Mouse (Mus musculus) spleen, adult 2 months (tissue): ENCODE data around the gene Pdss2. TPM values are rescaled to one million over a fixed set of nuclear protein-coding genes. Genes with fewer than 3 reads are reported as not detected.

Source experiments
- DNase-seq, 2 experiments: peaks; one replicate each; pipeline versions ENCODE4 v3.0.0 to v3.0.0-alpha.2; 2012 to 2021; ENCODE audit warnings: low spot score in 2 of 2, low read depth in 1 of 2
- H3K27ac ChIP-seq: fragments of 200-500 bp; 2 replicates; pipeline ENCODE4 v1.5.1; 2012; ENCODE audit warnings: low read length, inconsistent platforms; ENCODE audit not compliant: insufficient read depth
- H3K27me3 ChIP-seq: fragments of 200-500 bp; 2 replicates; pipeline ENCODE4 v1.6.1; 2012; ENCODE audit warnings: mild to moderate bottlenecking, moderate library complexity, low read length, inconsistent platforms; ENCODE audit not compliant: control insufficient read depth, insufficient read depth
- H3K36me3 ChIP-seq: fragments of 200-500 bp; 2 replicates; pipeline ENCODE4 v1.6.1; 2012; ENCODE audit warnings: mild to moderate bottlenecking, low read length, inconsistent platforms; ENCODE audit not compliant: control insufficient read depth, insufficient read depth
- H3K4me1 ChIP-seq: fragments of 200-500 bp; 2 replicates; pipeline ENCODE4 v1.6.1; 2011; ENCODE audit warnings: inconsistent platforms; ENCODE audit not compliant: control insufficient read depth, insufficient read depth, insufficient read length
- H3K4me3 ChIP-seq: fragments of 200-500 bp; 2 replicates; pipeline ENCODE4 v1.5.1; 2011; ENCODE audit warnings: mild to moderate bottlenecking, inconsistent platforms; ENCODE audit not compliant: insufficient read depth, insufficient read length; ENCODE audit errors: extremely low read depth
- CTCF ChIP-seq: fragments of 200-500 bp; IDR thresholded peaks from 2 replicates; pipeline ENCODE4 v1.5.1; 2011; ENCODE audit warnings: mild to moderate bottlenecking, inconsistent platforms; ENCODE audit not compliant: insufficient read depth, insufficient read length, insufficient replicate concordance; ENCODE audit errors: extremely low read depth
- POLR2A ChIP-seq: fragments of 200-500 bp; IDR thresholded peaks from 2 replicates; pipeline ENCODE4 v1.6.1; 2011; ENCODE audit warnings: low read depth, low read length, inconsistent platforms
- WGBS: fragments of 180-500 bp; shearing (Covaris S2); methylation state at CpG from one replicate; pipeline ENCODE4 v1.1.7; 2018; 5-methylcytosine and 5-hydroxymethylcytosine counted together
- polyA plus RNA-seq: library from polyadenylated mRNA; depleted of rRNA; stranded (reverse); fragments of >200 nt; gene quantifications from 2 replicates; pipeline ENCODE4 v1.2.3, GENCODE M21; 2012

Pdss2 gene
- polyA plus RNA-seq, 1 experiment: 4.6 TPM

DNA sequence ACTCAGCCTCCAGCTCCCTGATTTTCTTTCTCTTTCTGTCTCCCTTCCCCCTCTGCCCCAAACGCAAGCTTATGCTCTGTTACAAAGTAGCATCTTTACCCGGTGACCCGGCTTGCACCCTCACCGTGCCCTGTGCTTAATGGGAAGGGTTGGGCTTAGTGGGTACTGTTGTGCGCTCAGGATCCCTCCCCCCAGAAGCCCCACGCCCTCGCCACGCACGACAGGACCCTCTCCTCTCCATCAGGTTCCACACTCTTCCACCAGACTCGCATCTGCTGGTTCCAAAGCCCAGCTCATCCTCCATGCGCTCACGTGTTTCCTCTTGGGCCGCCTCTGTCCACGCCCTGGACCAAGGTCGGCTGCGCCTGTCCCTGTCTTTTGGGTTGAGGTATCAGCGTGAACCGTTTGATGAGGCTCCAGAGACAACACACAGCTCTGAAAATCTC, 46.1 kb upstream of the Pdss2 start:
- no peak for DNase-seq
- Histone ChIP-seq H3K4me1 (0 out of 2 replicates have a peak, but pooled peaks cover 3% of the 10 kb centered on the region), H3K36me3 (no peaks in the 10 kb centered on the region), H3K4me3 (no peak overlapping the region), H3K27me3 (peaks cover 24% of the 10 kb centered on the region), H3K27ac (no peak overlapping the region)
- TF ChIP-seq POLR2A (no peak), CTCF (no peak)
- 6% methylated on average over 18 of the region's 18 CpGs for WGBS

DNA sequence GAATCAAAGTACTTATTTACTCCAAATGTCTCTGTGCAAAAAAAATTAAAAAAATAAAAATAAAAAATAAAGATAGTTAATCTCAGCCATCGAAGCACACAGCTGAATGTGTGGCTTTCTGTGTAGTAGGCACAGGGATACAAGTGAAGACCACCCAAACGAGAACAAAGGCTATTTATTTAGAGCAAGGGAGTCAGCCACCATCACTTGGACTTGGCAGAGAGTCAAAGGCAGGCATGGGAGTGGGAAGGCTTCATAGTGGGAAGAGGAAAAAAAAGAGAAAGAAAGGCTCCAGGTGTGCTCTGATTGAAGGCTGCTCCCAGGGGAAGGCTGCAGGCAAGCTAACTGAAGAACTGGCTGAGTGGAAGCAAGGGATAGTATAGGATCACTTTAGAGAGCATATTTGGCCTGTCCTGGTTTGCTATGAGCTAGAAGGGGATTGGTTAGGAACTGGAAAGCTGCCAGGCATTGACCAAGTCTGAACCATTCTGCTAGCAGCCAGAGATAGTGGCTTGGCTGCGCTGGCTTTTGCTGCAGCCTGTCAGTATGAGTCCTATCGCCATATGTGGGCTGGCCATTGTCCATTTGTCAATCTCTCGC, 40.9 kb upstream of the Pdss2 start:
- H3K4me3 ChIP-seq: no peak overlapping the region
- no peaks in the 10 kb centered on the region for H3K36me3 ChIP-seq
- DNase-seq: no peak
- H3K27ac ChIP-seq: no peak overlapping the region
- no peaks in the 10 kb centered on the region; the same call in 1 of the 2 replicates for H3K27me3 ChIP-seq
- TF ChIP-seq POLR2A (no peak), CTCF (no peak)
- no peaks in the 10 kb centered on the region for H3K4me1 ChIP-seq
- 76% methylated on average over 5 of the region's 5 CpGs for WGBS

DNA sequence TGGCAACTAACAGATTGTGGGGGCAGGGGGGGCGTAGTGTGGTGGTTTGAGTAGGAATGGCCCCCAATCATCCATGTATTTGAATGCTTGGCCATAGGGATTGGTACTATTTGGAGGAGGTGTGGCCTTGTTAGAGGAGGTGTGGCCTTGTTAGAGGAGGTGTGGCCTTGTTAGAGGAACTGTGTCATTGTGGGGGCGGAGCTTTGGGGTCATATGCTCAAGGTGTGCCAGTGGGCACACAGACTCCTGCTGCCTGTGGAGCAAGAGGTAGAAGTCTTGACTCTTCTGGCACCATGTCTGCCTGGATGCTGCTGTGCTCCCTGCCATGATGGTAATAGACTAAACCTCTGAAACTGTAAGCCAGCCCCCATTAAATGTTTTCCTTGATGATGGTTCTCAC, 21.1 kb upstream of the Pdss2 start:
- DNase-seq: no peak
- TF ChIP-seq CTCF (no peak), POLR2A (no peak)
- no peaks in the 10 kb centered on the region for H3K4me1 ChIP-seq
- 100% methylated on average over 2 of the region's 2 CpGs for WGBS
- H3K27ac ChIP-seq: no peak overlapping the region
- no peaks in the 10 kb centered on the region for H3K27me3 ChIP-seq
- no peak overlapping the region for H3K4me3 ChIP-seq
- H3K36me3 ChIP-seq: no peaks in the 10 kb centered on the region

DNA sequence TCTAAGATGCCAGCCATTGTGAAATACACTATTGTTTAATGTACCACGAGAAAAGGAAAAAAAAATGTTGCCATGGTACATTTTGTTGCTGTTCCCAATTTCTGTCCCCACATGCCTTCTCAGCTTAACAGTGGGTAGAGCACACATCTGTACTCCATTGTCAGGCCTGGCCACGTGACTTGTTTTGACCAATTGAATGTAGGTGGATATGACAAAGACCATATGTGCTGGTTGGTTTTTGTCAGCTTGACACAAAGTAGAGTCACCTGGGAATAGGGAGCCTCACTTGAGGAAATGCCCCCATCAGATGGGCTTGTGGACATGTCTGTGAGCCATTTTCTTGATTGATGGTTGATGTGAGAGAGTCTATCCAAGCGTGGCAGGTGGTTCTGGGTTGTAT, 17.4 kb upstream of the Pdss2 start:
- 81% methylated on average over 3 of the region's 3 CpGs for WGBS
- DNase-seq: no peak
- H3K27ac ChIP-seq: no peak overlapping the region
- no peaks in the 10 kb centered on the region for H3K36me3 ChIP-seq
- no peaks in the 10 kb centered on the region for H3K4me1 ChIP-seq
- H3K27me3 ChIP-seq: no peaks in the 10 kb centered on the region
- no peak overlapping the region for H3K4me3 ChIP-seq
- TF ChIP-seq CTCF: no peak
- TF ChIP-seq POLR2A: no peak

DNA sequence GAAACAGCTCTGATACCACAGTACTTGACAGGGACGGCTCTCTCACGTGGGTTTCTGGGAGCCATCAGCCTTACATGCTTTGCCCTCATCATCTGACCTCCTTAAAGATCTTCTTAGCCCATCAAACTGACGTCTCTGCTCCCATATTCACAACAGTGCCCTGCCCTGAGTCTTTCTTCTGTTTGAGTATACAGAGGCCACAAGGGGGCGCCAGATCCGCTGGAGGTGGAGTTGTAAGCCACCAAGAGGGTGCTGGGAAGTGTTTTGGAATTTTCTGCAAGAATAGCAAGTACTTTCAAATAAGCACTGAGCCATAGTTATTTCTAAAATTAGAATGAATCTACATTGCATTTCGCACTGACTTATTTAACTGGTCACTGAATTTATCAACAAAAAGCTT, 9.4 kb upstream of the Pdss2 start:
- Histone ChIP-seq H3K4me1 (no peaks in the 10 kb centered on the region), H3K4me3 (no peak overlapping the region)
- WGBS: 50% methylated on average over 6 of the region's 6 CpGs

DNA sequence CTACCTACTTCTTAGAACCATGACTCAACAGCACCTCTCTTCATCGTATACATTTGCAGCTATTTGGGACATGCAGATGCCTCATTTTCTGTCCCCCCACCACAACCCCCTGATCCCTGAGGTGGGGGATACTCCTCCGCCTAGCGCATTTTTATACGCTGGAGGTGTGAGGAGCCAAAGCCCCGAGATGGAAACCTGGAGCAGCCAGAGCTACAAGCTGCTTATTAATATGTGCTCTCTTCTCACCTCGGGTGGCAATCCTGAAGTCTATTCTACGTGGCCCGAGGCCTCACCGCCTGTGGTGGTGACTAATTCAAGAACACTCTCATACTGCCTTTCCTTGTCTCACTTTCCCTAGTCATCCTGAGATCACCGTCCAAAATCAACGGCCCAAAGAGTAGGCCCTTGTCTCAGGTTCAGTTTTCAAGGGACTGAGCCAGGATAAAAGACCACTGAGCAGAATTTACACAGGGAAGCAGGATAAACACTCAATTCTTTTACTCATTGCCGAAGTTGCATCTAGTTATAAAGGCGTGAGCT, 3.9 kb upstream of the Pdss2 start:
- no peak for DNase-seq
- Histone ChIP-seq H3K4me1 (no peaks in the 10 kb centered on the region; the same call in 1 of the 2 replicates), H3K4me3 (no peak overlapping the region), H3K27ac (no peak overlapping the region), H3K27me3 (no peaks in the 10 kb centered on the region), H3K36me3 (no peaks in the 10 kb centered on the region)
- WGBS: 91% methylated on average over 13 of the region's 13 CpGs
- TF ChIP-seq POLR2A: no peak
- no peak for TF ChIP-seq CTCF

More for the DNA sequence above, 9.4 kb upstream of the Pdss2 start:
- Histone ChIP-seq H3K36me3 (no peaks in the 10 kb centered on the region), H3K27me3 (no peaks in the 10 kb centered on the region), H3K27ac (no peak overlapping the region)
- DNase-seq: peak; percentile 21 to 48
- TF ChIP-seq POLR2A (no peak), CTCF (peak; percentile 59; the same call in 1 of the 2 replicates)

DNA sequence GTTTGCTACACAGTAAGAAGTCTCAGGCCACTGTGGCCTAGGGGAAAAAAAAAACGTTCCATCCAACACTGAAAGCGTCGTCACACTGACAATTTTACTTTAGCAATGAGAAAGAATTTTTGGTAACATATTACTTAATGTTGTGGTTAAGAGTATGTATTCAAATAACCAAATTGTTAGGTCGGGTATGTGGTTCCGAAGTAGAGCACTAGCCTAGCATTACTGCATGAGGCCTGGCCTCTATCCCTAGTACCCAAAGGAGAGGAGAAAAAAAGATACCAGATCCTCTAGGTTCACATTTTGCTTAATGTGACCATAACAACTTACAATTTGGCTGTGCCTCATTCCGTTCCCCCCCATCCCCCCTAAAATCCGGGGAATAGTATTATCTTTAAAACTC, 807 bp upstream of the Pdss2 start:
- H3K27me3 ChIP-seq: no peaks in the 10 kb centered on the region
- H3K4me1 ChIP-seq: no peaks in the 10 kb centered on the region; the same call in 1 of the 2 replicates
- no peak for DNase-seq
- TF ChIP-seq CTCF: no peak
- no peak overlapping the region for H3K27ac ChIP-seq
- H3K4me3 ChIP-seq: peak overlapping the region; percentile 66
- H3K36me3 ChIP-seq: no peaks in the 10 kb centered on the region
- 12% methylated on average over 7 of the region's 7 CpGs for WGBS
